Mouse (Mus musculus) embryo, embryonic 10.5 days (tissue): ENCODE results near the gene Rangap1.

Experiments
- DNase-seq: peaks from one replicate; pipeline ENCODE4 v3.0.0-alpha.2; 2015; ENCODE audit warnings: low spot score

Rangap1 gene

GRCm38 (mm10) chr15:81694891-81695290 lies 50.4 kb downstream of the Rangap1 start:
- no peak for DNase-seq

DNA sequence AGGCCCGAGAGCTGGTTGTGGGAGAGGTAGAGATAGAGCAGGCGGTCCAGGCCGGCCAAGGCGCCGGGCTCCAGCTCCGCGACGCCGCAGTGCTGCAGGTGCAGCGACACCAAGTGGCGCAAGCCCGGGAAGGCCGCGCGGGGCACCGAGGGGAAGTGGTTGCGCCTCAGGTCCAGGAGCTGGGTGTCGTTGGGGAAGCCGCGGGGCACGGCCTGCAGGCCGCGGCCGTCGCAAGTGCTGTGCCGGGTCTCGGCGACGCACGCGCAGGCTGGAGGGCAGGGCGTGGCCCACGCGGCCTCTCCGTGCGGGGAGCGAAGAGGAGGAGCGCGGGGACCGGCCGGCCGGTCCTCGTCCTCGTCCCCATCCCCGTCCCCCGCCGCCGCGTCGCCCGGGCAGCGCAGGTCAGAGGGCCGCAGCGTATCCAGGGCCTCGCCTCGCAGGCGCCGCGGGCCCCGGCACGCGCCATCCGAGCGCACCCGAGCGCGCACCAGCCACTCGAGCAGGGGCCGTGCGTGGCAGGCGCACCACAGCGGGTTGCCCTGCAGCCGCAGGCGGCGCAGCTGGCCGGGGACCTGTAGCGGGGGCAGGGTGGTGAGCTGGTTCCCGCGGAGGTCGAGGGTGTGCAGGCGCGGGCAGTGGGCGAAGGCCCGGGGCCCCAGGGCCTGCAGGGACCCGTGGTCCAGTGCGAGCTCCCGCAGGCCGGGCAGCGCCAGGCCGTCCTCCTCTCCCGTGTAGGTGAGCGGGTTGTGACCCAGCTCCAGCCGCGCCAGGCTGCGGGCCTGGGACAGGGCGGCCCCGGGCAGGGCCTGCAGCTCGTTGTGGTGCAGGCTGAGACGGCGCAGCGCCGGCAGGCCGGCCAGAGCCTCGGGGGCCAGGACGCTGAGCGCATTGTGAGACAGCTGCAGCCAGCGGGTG lies 51.1 kb downstream of the Rangap1 start:
- DNase-seq = peak; percentile 89

GRCm38 (mm10) chr15:81693366-81693966 lies 51.9 kb downstream of the Rangap1 start:
- DNase-seq = peak; percentile 13

DNA sequence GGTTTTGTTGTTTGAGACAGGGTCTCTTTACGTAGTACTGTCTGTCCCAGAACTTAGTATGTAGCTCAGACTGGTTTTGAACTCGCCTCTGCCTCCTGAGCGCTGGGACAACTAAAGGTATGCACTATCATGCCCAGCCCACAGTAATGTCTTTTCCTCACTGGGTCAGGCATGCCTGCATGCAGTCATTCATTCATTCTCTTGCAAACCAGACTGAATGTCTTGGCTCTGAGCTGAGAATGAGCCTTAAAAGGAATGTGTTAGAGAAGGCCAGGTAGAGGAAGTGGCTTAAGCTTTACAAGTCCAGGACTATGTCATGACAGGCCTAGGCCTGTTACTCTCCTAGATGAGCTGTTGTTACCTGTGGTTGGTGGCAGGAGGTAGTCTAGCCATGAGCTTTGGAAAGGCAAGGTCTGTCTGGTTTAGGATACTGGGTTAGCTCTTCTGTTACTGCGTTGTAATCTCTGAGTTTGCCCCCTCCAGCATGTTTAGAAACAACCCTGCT lies 65.0 kb downstream of the Rangap1 start:
- no peak for DNase-seq

DNA sequence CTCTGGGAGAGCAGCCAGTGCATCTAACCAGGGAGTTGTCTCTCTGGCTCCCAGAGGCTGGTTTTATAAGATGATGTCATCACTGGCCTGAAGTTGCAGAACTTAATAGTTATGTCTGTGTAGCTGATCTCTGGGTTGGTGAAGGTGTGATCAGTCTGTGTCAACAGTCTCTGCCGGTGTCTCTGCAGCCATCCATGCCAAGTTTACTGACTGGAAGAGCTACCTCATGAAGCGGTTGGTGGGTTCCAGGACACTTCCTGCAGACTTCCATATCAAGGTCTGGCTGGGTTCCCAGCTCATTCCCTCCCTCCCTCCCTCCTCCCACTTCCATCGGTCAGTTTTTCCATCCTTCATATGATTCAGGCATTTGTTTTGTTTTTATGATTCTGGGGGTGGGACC lies 68.7 kb downstream of the Rangap1 start:
- no peak for DNase-seq

- peak; percentile 73 for DNase-seq
Observed at GRCm38 (mm10) chr15:81670231-81670640, 75.1 kb downstream of the Rangap1 start.

- no peak for DNase-seq
Observed at GRCm38 (mm10) chr15:81666957-81667356, 78.4 kb downstream of the Rangap1 start.

DNA sequence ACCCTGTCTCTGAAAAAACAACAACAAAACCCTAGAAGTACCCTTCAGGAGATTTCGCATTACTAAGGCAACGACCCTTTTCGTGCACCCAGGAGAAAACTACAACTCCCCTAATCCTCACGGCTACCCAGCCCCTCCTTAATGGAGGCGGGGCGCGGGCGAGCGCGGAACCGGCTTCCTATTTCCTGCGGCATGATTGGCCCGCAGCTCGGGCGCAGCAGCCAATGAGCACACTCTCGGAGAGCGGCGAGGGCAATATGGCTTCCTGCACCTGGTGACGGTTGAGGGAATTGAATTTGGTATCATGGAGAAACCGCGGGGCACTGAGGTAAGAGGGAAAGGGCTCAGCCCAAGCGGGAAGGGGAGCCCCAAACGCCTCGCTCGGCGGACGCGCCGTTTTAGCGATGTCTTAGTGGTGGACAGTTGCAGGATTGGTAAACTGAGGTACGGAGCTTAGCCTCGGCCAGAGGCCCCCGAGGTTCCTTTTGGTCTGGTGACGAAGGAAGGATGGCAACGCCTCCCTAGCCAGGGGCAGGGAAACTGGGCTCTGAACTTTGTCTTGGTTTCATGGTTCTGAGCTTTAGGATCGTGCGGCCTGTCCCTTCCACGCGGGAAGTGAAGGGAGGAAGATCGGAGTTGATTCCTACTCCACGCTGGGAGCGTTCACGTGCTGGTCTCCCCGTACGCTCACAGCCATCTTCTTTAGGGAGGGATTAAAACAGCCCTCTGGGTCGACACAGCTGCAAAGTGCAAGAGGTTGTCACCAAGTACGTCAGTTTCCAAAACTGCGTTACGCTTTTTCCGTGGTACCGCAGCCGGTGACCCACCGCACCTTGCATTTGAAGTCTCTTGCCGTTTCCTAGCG lies 81.4 kb downstream of the Rangap1 start, which contains the start of gene L3mbtl2:
Gene L3mbtl2 (plus strand): TSS at position 193 of the 865 bp plus-strand sequence.
- DNase-seq = peak; percentile 95

- no peak for DNase-seq
Observed at GRCm38 (mm10) chr15:81663281-81663680, 82.0 kb downstream of the Rangap1 start.

DNA sequence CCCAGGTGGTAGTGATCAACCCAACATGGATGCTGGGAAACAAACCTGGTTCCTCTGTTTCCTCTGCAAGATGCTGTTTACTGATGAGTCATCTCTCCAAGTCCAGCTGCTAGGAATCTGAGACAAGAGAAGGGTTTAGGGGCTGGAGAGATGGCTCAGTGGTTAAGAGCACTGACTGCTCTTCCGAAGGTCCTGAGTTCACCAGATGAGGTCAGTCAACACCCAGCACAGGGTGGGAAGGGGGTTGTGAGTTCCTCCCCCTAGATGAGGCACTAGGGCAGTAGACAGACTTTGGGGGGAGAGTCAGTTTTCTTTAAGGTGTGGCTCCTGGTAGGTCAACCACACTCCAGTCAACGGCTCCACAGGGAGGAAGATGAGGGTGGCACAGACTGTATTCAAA lies 83.6 kb downstream of the Rangap1 start:
- no peak for DNase-seq
